Mouse (Mus musculus) large intestine, adult 2 months (tissue): ENCODE results near the gene Aldh3b1. TPM values are rescaled to one million over a fixed set of nuclear protein-coding genes. Genes with fewer than 3 reads are reported as not detected.

Experiments used
- DNase-seq: peaks from one replicate; pipeline ENCODE4 v3.0.0-alpha.2; 2012; ENCODE audit warnings: low read depth, low spot score
- WGBS: fragments of 180-500 bp; shearing (Covaris S2); methylation state at CpG from one replicate; pipeline ENCODE4 v1.1.7; 2018; 5-methylcytosine and 5-hydroxymethylcytosine counted together
- polyA plus RNA-seq: library from polyadenylated mRNA; depleted of rRNA; stranded (reverse); fragments of >200 nt; gene quantifications from 2 replicates; pipeline ENCODE4 v1.2.3, GENCODE M21; 2012

The Aldh3b1 gene
- polyA plus RNA-seq, 1 experiment = 21.4 TPM

GRCm38 (mm10) chr19:3946715-3947114 lies 17.1 kb upstream of the Aldh3b1 start:
- DNase-seq = no peak
- WGBS = 24% methylated on average over 2 of the region's 2 CpGs

GRCm38 (mm10) chr19:3945872-3946564 lies 16.4 kb upstream of the Aldh3b1 start:
- no peak for DNase-seq
- WGBS = 34% methylated on average over 10 of the region's 10 CpGs

- DNase-seq = peak; percentile 78
- 17% methylated on average over 27 of the region's 27 CpGs for WGBS
Observed at GRCm38 (mm10) chr19:3942986-3943735, 13.6 kb upstream of the Aldh3b1 start.

- 75% methylated on average over 7 of the region's 7 CpGs for WGBS
- no peak for DNase-seq
Observed at GRCm38 (mm10) chr19:3942315-3942714, 12.7 kb upstream of the Aldh3b1 start.

GRCm38 (mm10) chr19:3935896-3936850 lies 6.6 kb upstream of the Aldh3b1 start:
- no peak for DNase-seq
- 10% methylated on average over 22 of the region's 22 CpGs for whole genome bisulfite sequencing

DNA sequence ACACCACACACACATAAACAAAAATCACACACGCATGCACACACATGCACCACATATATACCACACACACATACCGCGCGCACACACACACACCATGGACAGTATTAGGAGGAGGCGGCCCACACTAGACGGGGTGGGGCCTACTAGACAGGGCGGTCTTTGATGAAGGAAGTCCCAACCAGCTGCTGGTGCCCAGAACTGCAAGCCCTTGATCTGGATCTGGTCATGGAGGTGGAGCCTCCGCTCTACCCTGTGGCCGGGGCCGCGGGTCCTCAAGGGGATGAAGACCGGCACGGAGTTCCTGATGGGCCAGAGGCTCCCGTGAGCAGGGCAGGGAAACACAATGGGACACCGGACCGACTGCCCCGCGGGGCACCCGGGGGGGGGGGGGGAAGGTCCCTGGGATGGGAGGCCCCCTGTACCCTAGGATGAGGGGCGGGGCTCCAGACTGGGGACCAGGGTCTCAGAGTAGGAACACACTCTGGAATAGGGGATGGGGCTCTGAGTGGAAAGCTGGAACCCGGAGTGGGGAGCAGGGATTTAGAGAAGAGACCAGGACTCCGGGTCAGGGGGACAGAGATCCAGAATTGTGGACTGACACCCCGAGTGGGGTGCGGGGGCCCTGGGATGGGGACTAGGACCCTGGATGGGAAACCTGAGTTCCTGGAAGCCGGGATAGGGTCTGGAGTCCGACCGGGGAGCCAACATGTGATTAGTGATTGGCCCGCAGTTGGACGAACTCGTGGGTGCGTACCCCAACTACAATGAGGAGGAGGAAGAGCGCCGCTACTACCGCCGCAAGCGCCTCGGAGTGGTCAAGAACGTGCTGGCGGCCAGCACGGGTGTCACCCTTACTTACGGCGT lies 5.7 kb upstream of the Aldh3b1 start, which contains the start of gene Unc93b1:
Unc93b1 (plus strand) TSS at position 155 of the 864 bp plus-strand sequence.
- 4% methylated on average over 42 of the region's 42 CpGs for WGBS
- no peak for DNase-seq

GRCm38 (mm10) chr19:3931716-3932115 lies 2.1 kb upstream of the Aldh3b1 start:
- DNase-seq = no peak
- 87% methylated on average over 9 of the region's 9 CpGs for WGBS

GRCm38 (mm10) chr19:3930262-3931057 lies 852 bp upstream of the Aldh3b1 start:
- DNase-seq = no peak
- WGBS = 69% methylated on average over 21 of the region's 21 CpGs

GRCm38 (mm10) chr19:3928779-3929178 lies 829 bp downstream of the Aldh3b1 start:
- DNase-seq = no peak
- 76% methylated on average over 4 of the region's 4 CpGs for WGBS

GRCm38 (mm10) chr19:3927989-3928388 lies 1.6 kb downstream of the Aldh3b1 start:
- DNase-seq = no peak
- 93% methylated on average over 4 of the region's 4 CpGs for WGBS

DNA sequence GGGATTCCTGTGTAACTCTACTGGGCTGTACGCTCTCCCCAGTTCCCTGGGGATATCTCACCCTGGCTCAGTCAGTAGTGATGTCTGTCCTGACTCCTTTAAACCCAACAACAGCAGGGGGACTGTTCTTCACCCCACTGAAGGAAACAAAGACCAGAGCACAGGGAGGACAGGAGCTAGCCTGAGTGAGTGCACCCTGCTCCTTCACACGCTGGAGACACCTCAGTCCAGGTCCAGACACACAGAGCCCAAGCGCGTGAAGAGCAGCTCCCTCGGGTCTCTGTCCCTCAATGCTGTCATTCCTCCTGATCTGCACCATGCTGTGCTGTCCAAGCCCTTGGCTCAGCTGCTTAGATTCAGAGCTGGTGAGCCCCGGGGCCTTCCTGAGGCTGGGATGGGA lies 2.9 kb downstream of the Aldh3b1 start:
- no peak for DNase-seq
- 72% methylated on average over 6 of the region's 6 CpGs for WGBS

DNA sequence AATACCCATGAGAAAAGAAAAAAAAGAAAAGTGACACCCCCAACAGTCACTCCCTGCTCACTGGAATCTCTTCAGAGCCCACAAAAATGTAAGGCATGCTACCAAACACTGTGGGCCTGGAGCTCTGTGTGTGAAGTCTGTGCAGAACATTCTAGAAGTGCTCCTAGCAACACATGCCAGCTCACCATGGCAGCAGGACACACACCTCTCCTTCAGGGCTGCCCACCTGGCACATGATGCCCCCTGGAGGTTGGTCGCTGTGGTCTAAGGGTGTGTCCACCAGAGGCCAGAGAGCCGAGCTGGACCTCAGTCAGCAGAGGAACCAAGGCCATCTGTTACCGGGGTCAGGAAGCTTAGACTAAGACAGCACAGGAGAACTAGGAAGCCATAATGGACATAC lies 3.3 kb downstream of the Aldh3b1 start:
- DNase-seq = no peak
- 41% methylated on average over 3 of the region's 3 CpGs for WGBS

GRCm38 (mm10) chr19:3925859-3926258 lies 3.7 kb downstream of the Aldh3b1 start:
- 87% methylated on average over 6 of the region's 6 CpGs for WGBS
- DNase-seq = no peak

DNA sequence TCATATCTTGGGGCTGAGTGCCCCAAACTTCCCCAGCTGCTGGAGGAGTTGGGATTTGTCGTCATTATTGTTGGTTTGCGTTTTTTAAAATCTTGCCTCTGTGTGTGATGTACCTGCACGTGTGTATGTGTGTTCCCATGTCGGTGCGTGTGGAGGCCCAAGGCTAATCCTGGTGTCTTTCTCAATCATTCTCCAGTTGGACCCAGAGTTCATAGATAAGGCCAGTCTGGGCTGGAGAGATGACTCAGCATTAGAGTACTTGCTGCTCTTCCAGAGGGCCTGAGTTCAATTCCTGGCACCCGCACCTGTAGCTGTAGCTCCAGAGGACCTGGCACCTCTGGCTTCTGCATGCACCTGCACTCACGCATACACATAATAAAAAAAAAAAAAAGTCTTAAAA lies 4.7 kb downstream of the Aldh3b1 start:
- no peak for DNase-seq
- 92% methylated on average over 7 of the region's 7 CpGs for WGBS

GRCm38 (mm10) chr19:3924190-3924589 lies 5.4 kb downstream of the Aldh3b1 start:
- WGBS = 76% methylated on average over 8 of the region's 8 CpGs
- no peak for DNase-seq

DNA sequence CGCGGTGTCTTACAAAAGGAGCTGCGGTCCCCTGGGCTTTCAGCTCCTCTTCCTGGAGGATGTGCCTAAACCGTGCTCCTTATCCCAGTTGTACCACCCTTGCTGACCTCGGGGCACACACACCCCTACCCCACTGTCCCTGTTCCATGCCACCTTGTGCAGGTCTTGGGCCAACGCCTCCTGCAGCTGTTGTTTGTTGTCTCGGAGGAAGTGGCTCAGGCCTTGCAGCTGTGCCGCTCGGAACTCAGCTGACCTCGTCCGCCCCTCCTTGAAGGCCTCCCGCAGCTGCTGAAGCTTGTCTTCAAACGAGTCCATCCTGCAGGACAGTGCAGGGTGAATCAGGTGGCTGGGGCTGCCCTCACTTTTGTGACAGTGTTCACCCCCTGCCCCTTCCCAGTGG lies 6.0 kb downstream of the Aldh3b1 start:
- no peak for DNase-seq
- WGBS = 37% methylated on average over 13 of the region's 13 CpGs

DNA sequence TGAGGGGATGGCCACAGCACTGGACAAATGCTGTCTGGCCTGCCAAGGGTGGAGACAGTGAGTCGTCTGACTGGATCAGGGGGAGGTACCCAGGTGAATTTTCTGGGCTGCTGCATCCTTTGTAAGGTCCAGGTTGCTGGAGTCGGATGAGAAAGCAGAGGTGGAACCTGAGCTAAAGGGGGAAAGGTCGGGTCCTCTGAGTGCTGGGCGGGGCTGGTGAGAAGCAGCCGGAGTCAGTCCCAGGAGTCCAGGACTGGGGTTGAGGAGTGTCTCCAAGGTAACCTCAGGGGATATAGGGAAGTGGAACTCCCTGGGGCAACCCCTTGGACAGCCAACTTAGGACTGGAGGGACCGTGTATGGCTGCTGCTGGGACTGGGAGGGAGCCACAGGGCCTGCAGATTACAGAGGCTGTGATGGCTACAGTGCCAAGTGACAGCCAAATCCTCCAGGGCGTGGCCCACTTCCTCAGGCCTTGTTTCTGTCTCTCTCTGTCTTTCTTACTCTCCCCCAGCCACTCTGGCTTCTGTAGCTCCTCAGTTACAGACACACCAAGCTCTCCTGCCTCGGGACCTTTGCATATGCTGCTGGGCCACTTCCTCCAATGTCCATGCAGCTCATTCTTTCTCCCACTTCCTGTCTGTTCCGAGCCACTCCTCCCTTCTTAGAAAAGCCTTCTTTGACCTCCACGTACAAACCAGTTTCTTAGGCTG lies 6.8 kb downstream of the Aldh3b1 start:
- DNase-seq = no peak
- WGBS = 33% methylated on average over 10 of the region's 10 CpGs

GRCm38 (mm10) chr19:3919928-3920327 lies 9.7 kb downstream of the Aldh3b1 start:
- DNase-seq = no peak
